Mouse (Mus musculus): Measurements from ENCODE around the gene Rpl11. TPM values are rescaled to one million over a fixed set of nuclear protein-coding genes. Genes with fewer than 3 reads are reported as not detected.

Gene Rpl11
- polyA plus RNA-seq, 1 experiment, result 224 TPM

DNA sequence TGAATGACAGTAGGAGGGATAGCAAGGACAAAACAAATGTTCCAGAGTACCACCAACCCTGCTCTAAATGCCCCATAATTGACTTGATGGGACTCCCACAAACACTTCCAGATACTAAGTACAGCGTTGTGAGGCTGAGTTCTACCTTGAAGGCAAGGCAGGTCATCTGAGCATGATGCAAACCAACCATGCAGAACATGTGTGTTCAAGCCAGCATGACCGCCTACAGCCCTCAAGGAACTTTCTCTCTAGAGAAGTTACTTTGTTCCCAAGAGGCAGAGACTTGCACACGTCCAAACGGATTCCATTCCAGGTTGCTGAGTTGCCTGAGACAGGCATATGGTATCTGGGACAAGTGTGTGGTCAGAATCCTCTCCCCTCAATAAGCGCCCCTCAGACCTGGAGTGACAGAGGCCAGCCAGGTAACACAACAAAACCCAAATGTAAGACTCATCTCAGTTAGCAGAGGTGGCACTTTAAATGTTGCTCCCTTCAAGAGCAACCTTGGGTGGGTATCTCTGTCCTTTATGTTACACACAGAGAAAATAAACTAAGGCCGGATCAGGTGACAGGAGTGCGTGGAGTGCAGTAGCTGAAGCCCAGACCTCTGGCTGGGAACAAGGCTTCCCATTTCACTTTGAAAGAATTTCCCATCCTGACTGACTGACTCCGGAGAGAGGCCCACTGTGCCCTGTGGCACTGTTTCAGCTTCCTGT, 25.7 kb downstream of the Rpl11 start:
- Histone ChIP-seq H3K4me3 (ENCODE audit: low read depth, low read length) (no peak overlapping the region), H3K4me1 (ENCODE audit: control insufficient read depth, insufficient read depth, insufficient read length, low read length) (no peaks in the 10 kb centered on the region; the same call in 1 of the 2 replicates), H3K27me3 (ENCODE audit: control insufficient read depth, insufficient read depth, low read length) (no peaks in the 10 kb centered on the region), H3K27ac (ENCODE audit: insufficient read depth, low read depth, low read length) (peak overlapping the region; percentile 46; the same call in 1 of the 2 replicates), H3K36me3 (ENCODE audit: control insufficient read depth, insufficient read depth, low read length) (no peaks in the 10 kb centered on the region)
- TF ChIP-seq CTCF (IDR thresholded peaks at IDR 0.05; ENCODE audit: extremely low read depth, insufficient read length, insufficient replicate concordance, low read depth, low read length) (no peak), POLR2A (IDR thresholded peaks at IDR 0.05; ENCODE audit: low read depth, low read length) (no peak)
- 83% methylated on average over 8 of the region's 8 CpGs for WGBS

DNA sequence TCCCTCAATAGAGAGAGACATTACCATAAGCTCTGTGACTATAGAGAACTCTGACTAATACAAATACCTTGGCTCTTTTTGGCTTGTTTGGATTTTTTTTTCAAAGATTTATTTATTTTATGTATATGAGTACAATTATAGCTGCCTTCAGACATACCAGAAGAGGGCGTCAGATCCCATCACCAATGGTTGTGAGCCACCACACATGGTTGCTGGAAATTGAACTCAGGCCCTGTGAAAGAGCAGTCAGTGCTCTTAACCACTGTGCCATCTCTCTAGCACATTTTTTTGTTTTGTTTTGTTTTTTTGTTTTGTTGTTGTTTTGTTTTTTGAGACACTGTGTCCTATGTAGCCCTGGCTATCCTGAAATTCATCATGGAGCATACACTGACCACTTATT, 27.9 kb downstream of the Rpl11 start:
- Histone ChIP-seq H3K27me3 (ENCODE audit: control insufficient read depth, insufficient read depth, low read length) (no peaks in the 10 kb centered on the region), H3K27ac (ENCODE audit: insufficient read depth, low read depth, low read length) (no peak overlapping the region), H3K4me1 (ENCODE audit: control insufficient read depth, insufficient read depth, insufficient read length, low read length) (peaks cover 4% of the 10 kb centered on the region; the same call in 1 of the 2 replicates), H3K4me3 (ENCODE audit: low read depth, low read length) (no peak overlapping the region), H3K36me3 (ENCODE audit: control insufficient read depth, insufficient read depth, low read length) (no peaks in the 10 kb centered on the region)
- TF ChIP-seq POLR2A (IDR thresholded peaks at IDR 0.05; ENCODE audit: low read depth, low read length), result no peak
- TF ChIP-seq CTCF (IDR thresholded peaks at IDR 0.05; ENCODE audit: extremely low read depth, insufficient read length, insufficient replicate concordance, low read depth, low read length), result no peak
- WGBS, result 81% methylated on average over 1 of the region's 1 CpGs

DNA sequence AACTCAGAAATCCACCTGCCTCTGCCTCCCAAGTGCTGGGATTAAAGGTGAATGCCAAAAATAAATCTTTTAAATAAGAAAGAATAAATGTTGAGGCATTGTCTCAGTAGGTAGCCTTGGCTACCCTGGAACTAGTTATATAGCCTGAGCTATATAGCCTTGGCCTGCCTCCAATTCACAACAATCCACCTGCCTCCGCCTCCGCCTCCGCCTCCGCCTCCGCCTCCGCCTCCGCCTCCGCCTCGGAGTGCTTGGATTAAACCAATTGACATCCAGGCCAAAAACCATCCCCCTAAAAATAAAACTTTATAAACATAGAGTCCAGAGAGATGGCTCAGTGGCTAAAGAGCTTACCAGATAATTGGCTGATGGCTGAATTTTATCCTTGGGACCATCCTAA, 30.3 kb downstream of the Rpl11 start:
- Histone ChIP-seq H3K4me1 (ENCODE audit: control insufficient read depth, insufficient read depth, insufficient read length, low read length) (peaks cover 4% of the 10 kb centered on the region; the same call in 1 of the 2 replicates), H3K36me3 (ENCODE audit: control insufficient read depth, insufficient read depth, low read length) (no peaks in the 10 kb centered on the region), H3K27me3 (ENCODE audit: control insufficient read depth, insufficient read depth, low read length) (no peaks in the 10 kb centered on the region), H3K27ac (ENCODE audit: insufficient read depth, low read depth, low read length) (no peak overlapping the region), H3K4me3 (ENCODE audit: low read depth, low read length) (no peak overlapping the region)
- WGBS, result 79% methylated on average over 9 of the region's 9 CpGs
- TF ChIP-seq CTCF (IDR thresholded peaks at IDR 0.05; ENCODE audit: extremely low read depth, insufficient read length, insufficient replicate concordance, low read depth, low read length) (no peak), POLR2A (IDR thresholded peaks at IDR 0.05; ENCODE audit: low read depth, low read length) (no peak)

DNA sequence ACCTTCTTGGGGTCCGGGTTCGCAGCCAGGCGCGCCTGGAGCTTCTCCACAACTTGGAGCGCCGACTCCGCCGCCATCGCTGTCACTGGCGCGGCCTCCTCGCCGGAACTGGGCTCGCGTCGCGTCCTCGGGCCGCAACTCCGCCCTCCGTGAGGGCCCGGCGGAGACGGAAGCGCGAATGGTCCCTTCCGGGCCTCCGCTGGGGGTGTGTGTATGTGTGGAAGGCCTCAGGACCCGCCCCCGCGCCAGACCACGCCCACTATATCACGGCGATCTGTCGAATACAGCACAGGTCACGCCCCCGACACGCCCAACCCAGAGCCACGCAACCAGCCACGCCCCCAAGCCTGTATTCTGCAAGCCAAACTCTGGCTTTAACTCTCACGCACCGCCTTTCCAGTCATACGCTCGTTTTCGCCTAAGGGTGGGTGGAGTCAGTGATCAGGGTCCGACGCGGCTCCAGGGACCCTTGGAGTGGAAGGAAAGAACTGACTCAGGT, 31.6 kb downstream of the Rpl11 start, which contains the start of gene Eloa:
TSS of gene Eloa (minus strand) at position 215 of the 499 bp plus-strand sequence.
- peak within 1 kb of the TSS; percentile 12 for H3K27ac ChIP-seq (ENCODE audit: insufficient read depth, low read depth, low read length)
- 1% methylated on average over 44 of the region's 48 CpGs for WGBS
- H3K4me3 ChIP-seq (ENCODE audit: low read depth, low read length), result peak within 1 kb of the TSS; percentile 91
- TF ChIP-seq CTCF (IDR thresholded peaks at IDR 0.05; ENCODE audit: extremely low read depth, insufficient read length, insufficient replicate concordance, low read depth, low read length) (no peak), POLR2A (IDR thresholded peaks at IDR 0.05; ENCODE audit: low read depth, low read length) (peak; percentile 83)
- peaks cover 4% of the 10 kb centered on the region; the same call in 1 of the 2 replicates for H3K4me1 ChIP-seq (ENCODE audit: control insufficient read depth, insufficient read depth, insufficient read length, low read length)
- no peaks in the 10 kb centered on the region for H3K27me3 ChIP-seq (ENCODE audit: control insufficient read depth, insufficient read depth, low read length)
- H3K36me3 ChIP-seq (ENCODE audit: control insufficient read depth, insufficient read depth, low read length), result no peaks in the 10 kb centered on the region

DNA sequence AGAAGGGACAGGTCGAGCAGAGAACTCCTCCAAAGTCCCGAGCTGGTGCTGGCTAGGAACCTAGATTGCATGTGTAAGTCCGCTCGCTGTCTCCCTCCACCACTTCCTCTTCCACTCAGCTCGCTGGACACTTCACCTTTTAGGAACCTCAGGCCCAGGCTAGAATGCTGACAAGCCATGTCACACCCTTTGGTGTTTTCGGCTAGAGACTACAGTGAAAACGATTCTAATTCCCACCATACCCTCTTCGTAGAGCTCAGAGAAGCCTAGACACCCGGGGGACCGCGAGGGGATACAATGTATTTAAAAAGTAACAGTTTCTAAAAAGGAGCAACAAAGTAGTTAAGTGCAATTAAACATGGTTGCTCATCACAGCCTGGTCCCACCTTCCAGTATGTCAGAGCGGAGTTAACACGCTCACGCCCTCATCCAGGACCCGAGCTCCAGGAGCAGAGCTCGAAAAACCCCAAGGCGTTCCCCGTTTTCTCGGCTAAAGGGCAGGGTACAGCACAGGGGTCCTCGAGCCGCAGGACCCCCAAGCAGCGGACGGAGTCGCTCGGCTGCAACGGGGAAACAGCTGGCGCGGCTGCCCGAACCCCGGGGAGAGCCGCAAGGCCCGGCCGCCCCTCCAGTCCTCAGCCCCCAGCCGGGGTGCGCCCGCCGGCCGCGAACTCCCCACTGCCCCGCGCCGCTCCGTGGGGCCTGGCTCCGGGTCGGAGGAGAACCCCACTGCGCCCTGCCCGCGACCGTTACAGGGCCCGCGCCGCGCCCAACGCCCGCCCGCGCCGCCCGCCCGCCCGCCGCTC, 32.3 kb downstream of the Rpl11 start:
- peak overlapping the region; percentile 91 for H3K4me3 ChIP-seq (ENCODE audit: low read depth, low read length)
- 0% methylated on average over 50 of the region's 62 CpGs for WGBS
- TF ChIP-seq POLR2A (IDR thresholded peaks at IDR 0.05; ENCODE audit: low read depth, low read length), result no peak
- no peak for TF ChIP-seq CTCF (IDR thresholded peaks at IDR 0.05; ENCODE audit: extremely low read depth, insufficient read length, insufficient replicate concordance, low read depth, low read length)

DNA sequence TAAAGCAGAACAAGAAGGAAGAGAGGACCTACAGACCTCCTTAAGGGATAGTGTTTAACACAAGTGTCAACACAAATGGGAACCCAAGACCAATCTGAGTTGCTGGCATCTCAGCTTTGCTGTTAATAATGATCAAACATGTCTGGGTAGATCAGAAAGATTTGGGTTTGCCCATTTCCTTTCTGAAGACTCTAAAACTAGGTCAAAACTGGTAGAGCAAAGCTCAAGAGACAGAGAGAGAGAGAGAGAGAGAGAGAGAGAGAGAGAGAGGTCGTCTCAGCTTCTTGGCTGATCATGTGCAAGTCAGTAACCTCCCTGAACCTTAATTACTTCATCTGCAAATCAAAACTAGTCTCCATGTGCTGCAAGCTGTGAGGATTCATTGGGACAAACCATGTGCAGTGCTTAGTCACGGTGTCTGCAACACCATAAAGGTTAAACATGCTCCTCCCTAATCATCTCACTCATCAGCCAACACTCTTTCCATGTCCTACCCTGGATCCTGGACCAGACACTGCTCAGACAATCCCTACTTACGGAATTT, 37.1 kb downstream of the Rpl11 start:
- 59% methylated on average over 3 of the region's 3 CpGs for WGBS
- Histone ChIP-seq H3K4me3 (ENCODE audit: low read depth, low read length) (no peak overlapping the region), H3K27ac (ENCODE audit: insufficient read depth, low read depth, low read length) (no peak overlapping the region), H3K27me3 (ENCODE audit: control insufficient read depth, insufficient read depth, low read length) (no peaks in the 10 kb centered on the region), H3K4me1 (ENCODE audit: control insufficient read depth, insufficient read depth, insufficient read length, low read length) (peaks cover 4% of the 10 kb centered on the region; the same call in 1 of the 2 replicates), H3K36me3 (ENCODE audit: control insufficient read depth, insufficient read depth, low read length) (peaks cover 21% of the 10 kb centered on the region)
- TF ChIP-seq CTCF (IDR thresholded peaks at IDR 0.05; ENCODE audit: extremely low read depth, insufficient read length, insufficient replicate concordance, low read depth, low read length) (no peak), POLR2A (IDR thresholded peaks at IDR 0.05; ENCODE audit: low read depth, low read length) (no peak)

More for the DNA sequence above, 32.3 kb downstream of the Rpl11 start:
- peak overlapping the region; percentile 12 for H3K27ac ChIP-seq (ENCODE audit: insufficient read depth, low read depth, low read length)
- peaks cover 4% of the 10 kb centered on the region; the same call in 1 of the 2 replicates for H3K4me1 ChIP-seq (ENCODE audit: control insufficient read depth, insufficient read depth, insufficient read length, low read length)
- H3K27me3 ChIP-seq (ENCODE audit: control insufficient read depth, insufficient read depth, low read length), result no peaks in the 10 kb centered on the region
- no peaks in the 10 kb centered on the region for H3K36me3 ChIP-seq (ENCODE audit: control insufficient read depth, insufficient read depth, low read length)
